Mouse (Mus musculus) liver, adult (tissue): ENCODE measurements around the gene Serinc1.

Experiments
- GATA4 ChIP-seq: IDR thresholded peaks from 2 replicates; pipeline ENCODE4 v1.6.1; 2014; ENCODE audit warnings: mild to moderate bottlenecking, low read length; ENCODE audit not compliant: insufficient replicate concordance

Serinc1 gene

GRCm38 (mm10) chr10:57532218-57533101 is at the start of gene Serinc1:
Gene Serinc1, minus strand, starts transcription at chr10:57532530.
- TF ChIP-seq GATA4 = peak; percentile 16; the same call in 1 of the 2 replicates

- no peak for TF ChIP-seq GATA4
These were observed 44.4 kb upstream of the Serinc1 start for GRCm38 (mm10) chr10:57576721-57577120.

GRCm38 (mm10) chr10:57572130-57572529 is 39.8 kb upstream of the Serinc1 start:
- TF ChIP-seq GATA4 = no peak

- no peak for TF ChIP-seq GATA4
These were observed 38.9 kb upstream of the Serinc1 start for GRCm38 (mm10) chr10:57571211-57571730.

- TF ChIP-seq GATA4 = no peak
These were observed 36.9 kb upstream of the Serinc1 start for GRCm38 (mm10) chr10:57569023-57569931.

DNA sequence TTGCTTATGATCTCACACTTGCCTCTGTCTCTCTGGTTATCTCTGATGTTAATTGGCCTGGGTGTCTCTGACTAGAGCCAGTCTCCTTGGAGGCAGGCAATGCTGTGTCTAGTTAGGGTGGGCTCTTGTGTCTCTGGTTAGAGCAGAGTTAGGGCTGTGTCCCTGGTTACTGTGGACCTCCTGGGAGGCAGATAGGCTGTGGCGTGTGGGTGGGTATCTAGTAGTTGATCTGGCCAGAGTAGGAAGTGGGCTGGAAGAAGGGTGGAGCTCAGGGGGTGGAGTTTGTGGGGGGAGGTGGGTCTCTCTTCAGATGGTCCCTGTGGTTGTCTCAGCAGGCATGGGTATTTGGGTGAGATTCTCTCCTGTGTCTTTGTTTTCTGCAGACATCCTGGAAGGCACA is 33.9 kb upstream of the Serinc1 start:
- no peak for TF ChIP-seq GATA4

DNA sequence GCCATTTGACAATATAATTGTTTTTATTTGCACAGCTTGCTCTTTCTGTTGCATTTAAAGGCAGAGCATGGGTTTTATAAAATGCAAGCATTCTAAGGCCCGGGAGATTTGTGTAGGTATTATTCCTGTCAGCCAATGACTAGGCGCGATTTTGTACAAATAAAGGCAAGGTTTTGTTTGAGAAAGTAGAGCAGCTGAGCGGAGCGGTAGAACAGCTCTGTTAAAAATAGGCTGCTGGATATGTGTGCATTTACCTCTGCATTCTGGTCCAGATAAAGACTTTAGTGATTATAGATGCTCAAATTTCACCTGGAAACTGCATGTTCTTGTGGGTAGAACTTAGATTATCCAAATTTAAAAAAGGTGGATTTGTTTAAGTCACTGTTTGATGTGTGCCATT is 25.3 kb upstream of the Serinc1 start:
- TF ChIP-seq GATA4 = no peak

DNA sequence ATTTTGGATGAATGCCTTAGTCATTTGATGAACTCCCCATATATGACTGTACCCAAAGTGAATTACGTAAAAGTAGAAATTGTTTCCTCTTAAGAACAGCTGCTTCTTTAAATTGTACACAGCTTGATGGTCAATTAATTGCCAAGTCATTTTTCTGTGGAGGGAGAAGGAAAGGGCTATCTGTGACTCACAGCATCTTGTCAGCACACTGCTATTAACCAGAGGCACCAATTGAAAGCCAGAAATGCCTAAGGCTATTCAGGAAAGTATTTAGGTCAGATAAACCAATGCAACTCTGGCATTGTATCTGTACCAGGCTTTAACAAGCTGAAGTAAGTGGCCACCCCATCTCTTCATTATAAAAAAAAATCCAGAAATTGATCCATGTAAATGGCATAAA is 21.4 kb upstream of the Serinc1 start:
- TF ChIP-seq GATA4 = no peak

GRCm38 (mm10) chr10:57549631-57550030 is 17.3 kb upstream of the Serinc1 start:
- no peak for TF ChIP-seq GATA4

- no peak for TF ChIP-seq GATA4
These were observed 613 bp downstream of the Serinc1 start for GRCm38 (mm10) chr10:57531616-57532217.

- no peak for TF ChIP-seq GATA4
These were observed 1.3 kb downstream of the Serinc1 start for GRCm38 (mm10) chr10:57531076-57531475.

- no peak for TF ChIP-seq GATA4
These were observed 5.9 kb downstream of the Serinc1 start for GRCm38 (mm10) chr10:57526469-57526868.

- TF ChIP-seq GATA4 = no peak
These were observed 17.1 kb downstream of the Serinc1 start for GRCm38 (mm10) chr10:57515278-57515677.

- no peak for TF ChIP-seq GATA4
These were observed 17.7 kb downstream of the Serinc1 start for GRCm38 (mm10) chr10:57514616-57515015.
